Mouse (Mus musculus): ENCODE results near the gene Rbfox2.

Gene Rbfox2

DNA sequence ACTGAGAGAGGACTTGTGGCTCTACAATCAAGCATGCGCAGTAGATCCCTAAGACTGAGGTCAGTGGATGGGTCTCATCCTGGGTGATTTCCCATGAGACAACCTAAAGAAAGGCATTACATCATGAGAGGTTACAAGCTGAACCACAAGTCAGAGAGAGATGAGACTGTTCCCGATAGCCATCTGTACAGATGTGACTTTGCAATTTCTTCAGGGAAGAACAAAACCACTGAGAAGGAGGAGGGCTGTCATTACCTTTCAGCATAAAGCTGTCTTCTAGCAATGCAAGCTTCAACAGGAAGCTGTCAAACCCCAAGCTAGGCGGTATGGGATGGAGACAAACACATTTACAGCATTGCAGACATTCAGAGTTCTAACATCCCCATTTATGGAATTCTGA, 157.3 kb downstream of the Rbfox2 start:
- no peak for DNase-seq (ENCODE audit: low spot score in 2 of 2)

DNA sequence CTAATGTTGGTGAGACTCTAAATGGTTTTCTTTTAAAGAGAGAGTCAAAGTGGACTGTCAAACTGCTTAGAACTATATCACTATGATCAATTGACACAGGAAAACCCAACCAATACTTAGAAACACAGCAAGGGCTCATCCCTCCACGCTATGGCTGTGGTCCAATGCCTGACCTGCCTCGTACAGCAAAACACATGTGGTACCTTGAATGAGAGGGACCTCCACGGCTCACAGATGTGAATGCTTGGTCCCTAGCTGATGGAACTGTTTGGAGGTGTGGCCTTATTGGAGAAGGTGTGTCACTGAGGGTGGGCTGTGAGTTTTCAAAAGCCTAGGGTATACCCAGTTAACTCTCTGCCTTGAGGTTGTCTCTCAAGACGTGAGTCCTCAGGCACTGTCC, 159.9 kb downstream of the Rbfox2 start:
- no peak for DNase-seq (ENCODE audit: low spot score in 2 of 2)

DNA sequence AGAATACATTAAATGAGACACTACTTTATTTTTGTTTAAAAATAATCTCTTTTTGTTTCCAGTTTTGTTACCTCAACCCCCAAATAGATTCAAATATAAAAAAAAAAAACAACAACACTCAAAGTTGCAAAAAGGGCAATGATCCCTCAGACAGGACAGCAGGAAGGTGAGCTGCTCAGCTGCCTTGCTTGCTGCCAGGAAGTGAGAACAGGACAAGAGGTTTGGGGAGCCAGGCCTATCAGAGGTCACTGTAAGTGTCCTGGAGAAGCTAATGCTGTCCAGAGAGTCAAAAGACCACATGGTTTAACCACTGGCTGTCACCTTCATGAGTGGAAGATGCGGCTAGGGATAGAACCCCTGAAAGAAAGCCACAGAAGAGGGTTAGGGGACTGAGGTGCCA, 161.8 kb downstream of the Rbfox2 start:
- DNase-seq (ENCODE audit: low spot score in 2 of 2): no peak

DNA sequence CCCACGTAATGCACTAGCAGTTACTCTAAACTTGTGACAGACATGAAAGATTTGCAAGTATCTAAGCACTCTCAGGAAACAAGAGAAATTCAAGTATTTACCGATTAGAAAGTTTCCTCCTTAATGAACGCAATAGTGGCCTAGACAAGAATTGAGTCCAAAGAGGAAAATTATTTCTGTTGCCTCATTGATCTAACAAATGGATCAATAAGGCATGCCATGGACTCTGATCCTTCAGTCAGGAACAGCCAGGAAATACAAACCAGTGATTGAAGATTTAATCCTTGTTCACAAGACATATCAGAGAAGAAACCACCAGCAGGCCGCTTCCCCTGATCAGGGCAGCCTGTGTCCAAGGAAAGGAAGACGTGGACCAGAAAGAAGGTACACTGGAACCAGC, 164.0 kb downstream of the Rbfox2 start:
- no peak for DNase-seq (ENCODE audit: low spot score in 2 of 2)

DNA sequence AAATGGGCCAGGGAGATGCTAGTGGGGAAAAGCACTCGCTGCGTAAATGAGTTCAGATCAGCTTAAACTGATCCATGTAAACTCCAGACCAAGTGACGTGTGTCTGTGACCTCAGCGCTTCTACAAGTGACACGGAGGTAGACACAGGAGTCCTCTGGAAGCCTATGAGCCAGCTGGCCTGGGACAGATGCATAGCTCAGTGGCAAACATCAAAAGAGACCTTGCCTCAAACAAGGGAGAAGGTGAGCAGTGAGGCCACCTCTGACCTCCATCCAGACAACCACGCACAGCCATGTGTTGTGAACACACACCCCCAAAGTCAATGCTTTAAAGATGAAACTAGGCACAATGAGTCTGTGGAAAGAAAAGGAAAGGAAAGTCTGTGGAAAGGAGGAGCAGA, 164.5 kb downstream of the Rbfox2 start:
- DNase-seq (ENCODE audit: low spot score in 2 of 2): no peak

DNA sequence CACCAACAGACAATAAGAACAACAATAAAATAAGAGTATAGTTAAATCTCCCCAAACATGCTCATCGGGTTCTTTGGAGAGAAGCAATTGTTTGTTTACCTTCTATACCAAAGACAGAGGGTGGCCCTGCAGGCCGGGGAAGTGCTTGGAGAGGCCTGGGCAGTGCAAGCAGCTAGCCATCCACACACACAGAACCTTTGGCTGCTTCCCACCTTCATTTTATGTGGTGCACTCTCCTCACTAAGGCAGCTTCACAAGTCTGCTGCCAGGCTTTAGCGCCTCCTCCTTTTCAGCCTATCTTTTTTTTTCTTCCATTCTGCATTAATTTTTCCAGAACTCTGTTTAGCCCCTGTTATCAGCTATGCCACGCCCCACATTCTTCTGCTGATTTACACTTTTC, 165.1 kb downstream of the Rbfox2 start:
- no peak for DNase-seq (ENCODE audit: low spot score in 2 of 2)

DNA sequence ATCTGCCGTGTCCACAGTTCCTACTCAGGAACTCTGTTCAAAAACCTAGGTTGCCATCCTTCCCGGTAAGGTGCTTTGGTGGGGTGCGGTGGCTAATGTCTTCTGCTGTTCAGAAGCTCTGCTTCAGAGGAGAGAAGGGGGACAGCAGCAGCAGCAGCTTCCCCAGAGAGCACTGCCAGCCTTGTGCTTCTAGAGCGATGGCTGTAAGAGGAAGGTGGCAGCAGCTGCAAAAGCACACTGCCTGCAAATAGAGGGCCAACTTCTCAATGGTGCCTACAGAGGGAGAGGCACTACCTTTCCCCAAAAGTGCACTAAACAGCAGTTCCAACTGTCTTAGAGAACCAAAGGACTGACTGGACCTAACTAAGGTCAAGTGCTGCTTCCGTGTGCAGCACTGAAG, 168.5 kb downstream of the Rbfox2 start:
- DNase-seq (ENCODE audit: low spot score in 2 of 2): no peak

DNA sequence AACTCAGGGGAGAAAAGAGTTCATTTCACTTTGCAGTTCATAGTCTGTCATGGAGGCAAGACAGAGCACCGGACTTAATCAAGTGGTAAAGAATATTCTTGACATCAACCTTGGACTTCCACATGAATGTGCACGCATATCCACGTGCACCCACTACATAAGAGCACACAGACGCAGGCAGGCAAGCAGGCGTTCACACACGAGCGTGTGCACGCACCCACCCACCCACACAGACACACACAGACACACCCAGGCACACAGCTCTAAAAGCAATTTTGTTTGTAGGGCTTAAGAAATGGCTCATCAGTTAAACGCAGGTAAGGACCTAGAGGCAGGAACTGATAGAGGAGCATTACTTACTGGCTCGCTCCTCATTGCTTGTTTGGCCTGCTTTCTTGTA, 172.3 kb downstream of the Rbfox2 start:
- DNase-seq (ENCODE audit: low spot score in 2 of 2): no peak

DNA sequence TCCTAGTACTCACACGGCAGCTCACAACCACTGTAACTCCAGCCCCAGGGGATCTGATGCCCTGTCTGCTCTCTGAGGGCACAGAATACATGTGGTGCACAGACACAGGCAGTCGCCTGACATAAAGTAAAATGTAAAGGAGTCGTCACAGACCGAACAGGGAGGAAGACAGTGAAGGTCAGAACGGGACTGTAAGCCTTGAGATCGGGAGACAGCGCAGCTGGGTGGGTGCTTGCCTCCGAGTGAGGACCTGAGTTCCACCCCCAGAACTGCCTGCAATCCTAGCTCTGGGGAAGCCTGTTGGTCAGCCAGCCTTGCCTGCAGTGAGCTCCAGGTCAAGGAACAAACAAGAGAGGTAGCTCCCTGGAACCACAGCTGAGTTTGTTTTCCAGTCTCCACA, 177.7 kb downstream of the Rbfox2 start:
- no peak for DNase-seq (ENCODE audit: low spot score in 2 of 2)

DNA sequence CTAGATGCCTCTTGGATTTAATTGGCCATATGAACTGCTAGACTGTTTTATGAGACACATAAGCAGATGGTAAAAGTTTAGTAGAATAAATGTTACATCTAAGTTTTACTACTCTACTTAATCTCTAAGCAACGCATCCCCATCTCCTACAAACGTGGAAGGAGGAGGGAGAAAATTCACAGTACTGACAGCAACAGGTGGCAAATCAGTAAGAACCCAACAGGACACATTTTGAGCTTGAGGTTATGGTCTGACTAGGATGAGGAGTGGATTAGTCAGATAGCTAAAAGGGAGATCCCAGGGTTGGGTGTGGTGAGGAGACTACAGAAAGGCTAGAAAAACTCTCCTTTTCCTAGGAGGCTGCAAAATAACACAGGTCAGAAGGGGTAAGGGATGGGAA, 179.1 kb downstream of the Rbfox2 start:
- no peak for DNase-seq (ENCODE audit: low spot score in 2 of 2)

DNA sequence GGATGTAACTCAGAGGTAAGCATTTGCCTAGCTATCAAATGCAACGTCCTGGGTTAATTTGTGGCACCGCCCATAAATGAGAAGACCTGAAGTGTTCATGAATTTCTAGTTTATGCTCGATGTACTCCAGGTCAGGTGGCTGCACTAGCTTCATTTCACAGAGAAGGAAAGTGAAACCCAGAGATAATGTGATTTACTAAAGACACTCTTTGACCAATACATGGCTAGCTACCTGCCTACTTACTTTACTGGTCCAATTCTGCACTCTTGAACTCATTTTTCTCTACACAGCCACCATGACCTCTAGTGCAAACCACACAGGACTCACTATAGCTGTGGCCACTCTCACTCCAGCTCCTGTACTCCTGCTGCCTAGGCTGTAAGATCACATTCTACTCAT, 180.1 kb downstream of the Rbfox2 start:
- no peak for DNase-seq (ENCODE audit: low spot score in 2 of 2)

DNA sequence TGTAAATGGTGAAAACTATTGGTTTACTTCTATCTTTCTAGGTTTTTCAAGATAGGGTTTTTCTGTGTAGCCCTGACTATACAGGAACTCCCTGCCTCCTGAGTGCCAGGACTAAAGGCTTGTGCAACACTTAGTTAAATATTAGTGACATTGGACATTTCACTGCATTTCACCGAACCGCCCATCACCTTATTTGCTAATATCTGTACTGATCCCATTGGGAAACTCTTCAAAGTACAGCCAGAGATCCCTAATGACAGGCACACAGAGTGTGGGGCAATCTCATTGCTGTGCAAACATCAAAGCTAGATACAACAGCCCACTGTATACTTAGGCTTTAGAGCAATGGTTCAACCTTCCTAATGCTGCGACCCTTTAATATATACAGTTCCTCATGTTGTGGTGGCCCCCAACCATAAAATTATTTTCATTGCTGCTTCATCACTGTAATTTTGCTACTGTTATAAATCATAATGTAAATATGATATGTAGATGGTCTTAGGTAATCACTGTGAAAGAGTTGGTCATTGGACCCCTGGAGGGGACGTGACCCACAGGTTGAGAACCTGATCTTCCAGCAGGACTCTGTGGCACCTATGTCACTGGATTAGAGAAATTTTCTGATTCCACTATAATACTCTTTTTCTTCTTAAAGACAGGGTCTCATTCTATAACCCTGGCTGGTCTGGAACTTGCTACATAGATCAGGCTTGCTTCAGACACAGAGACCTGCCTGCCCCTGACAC, 182.3 kb downstream of the Rbfox2 start:
- DNase-seq (ENCODE audit: low spot score in 2 of 2): no peak

DNA sequence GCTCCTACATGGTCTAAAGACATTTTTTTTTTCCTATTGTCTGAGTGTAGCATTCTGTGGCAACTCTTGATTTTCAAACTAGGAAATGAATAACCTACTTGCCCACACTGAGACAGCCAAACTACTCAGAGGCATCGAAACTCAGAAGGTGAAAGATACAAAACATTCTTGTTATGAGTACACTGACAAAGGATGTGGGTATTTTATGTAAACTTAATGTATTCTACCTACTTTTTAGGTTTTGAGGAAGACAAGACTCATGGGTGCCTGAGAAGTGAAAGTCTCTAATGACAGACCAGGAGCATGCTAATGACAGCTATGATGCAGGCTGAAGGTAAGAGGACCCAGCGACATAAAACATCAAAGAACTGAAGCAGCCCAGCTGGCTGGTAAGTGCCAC, 184.0 kb downstream of the Rbfox2 start:
- DNase-seq (ENCODE audit: low spot score in 2 of 2): no peak

DNA sequence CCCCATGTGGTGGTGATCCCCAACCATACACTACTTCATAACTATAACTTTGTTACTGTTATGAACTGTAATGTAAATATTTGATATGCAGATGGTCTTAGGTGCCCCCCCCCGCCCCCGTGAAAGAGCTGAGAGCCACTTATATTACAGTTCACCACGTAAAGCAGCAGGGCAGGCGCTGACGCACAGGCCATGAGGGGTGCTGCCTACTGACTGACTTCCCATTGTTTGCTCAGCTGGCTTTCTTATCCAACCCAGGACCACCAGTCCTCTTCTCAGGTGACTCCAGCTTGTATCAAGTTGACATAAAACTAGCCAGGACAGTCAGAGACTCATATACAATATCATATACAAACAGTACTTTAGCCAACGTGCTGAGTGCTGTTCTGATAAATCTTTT, 184.6 kb downstream of the Rbfox2 start:
- no peak for DNase-seq (ENCODE audit: low spot score in 2 of 2)

DNA sequence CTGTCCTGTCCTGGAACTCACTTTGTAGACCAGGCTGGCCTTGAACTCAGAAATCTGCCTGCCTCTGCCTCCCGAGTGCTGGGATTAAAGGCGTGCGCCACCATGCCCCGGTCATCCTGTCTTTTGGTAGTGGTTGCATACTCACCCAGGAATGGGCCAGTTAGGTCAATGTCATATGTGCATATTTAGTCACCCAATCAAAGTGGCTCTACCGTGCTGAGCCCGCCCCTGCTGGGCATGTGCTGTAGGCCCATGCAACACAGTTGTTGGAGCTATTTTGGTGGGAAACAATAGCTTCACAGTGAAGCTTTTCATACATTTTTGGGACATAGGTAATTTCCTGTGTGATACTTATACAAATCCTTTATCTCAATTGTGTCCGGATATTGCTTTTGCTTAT, 187.1 kb downstream of the Rbfox2 start:
- no peak for DNase-seq (ENCODE audit: low spot score in 2 of 2)

DNA sequence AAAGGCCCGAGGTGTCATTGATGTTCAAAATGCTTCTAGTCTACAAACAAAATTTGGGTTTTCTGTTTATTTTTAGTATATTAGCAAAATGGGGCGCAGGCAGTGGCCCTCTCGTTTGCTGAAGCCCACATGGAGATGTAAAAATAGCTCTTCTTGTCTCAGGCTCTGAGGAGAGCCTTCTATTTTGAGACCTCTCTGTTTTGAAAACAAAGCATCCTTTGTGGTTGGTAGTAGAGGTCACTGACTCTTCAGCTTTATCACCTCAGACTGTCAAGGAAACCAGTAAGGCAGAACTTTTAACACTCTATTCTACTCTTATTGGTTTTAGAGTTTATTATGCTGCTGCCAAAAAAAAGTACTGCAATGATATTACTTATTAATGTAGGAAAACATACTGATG, 189.6 kb downstream of the Rbfox2 start:
- DNase-seq (ENCODE audit: low spot score in 2 of 2): no peak

DNA sequence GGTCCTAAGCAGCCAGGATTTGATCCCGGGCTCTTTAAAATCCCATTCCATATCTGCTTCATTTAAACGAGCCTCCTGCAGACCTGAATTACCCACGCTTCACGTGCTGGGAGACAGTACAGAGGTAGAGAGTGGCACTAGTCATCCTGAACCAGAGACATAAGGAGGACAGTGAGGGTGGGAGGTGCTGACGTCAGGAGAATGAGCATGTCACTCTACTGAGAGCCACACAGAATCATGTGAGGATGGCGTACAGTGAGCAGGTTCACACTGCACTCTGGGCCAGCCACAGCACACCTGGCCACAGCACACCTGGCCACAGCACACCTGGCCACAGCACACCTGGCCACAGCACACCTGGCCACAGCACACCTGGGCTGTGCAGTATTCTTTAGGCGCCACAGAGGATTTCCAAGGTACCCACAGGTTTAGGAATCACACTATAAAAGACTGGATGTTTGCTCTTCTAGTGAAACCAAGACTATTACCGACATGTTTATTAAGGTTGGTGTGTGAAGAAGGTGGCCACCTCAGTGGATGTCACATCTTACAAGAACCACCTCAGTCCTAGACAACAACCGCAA, 190.6 kb downstream of the Rbfox2 start:
- no peak for DNase-seq (ENCODE audit: low spot score in 2 of 2)

DNA sequence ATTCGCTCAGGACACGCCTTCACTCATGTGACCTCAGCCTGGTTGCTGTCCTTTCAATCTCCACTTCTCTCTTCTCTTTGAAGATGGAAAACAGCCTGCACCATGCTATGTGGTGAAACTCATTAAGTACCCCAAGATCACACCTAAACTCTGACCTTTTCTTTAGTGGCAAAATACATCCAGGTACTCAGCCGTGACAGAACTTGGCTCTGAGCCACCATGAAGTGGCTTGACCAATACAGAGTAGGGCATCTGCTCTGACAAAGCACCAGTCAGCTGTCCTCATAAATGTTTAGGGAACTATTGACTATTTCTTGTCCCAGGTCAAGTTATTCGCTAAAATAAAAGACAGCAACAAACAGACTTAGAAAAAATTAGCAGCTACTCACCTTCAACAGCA, 191.3 kb downstream of the Rbfox2 start:
- no peak for DNase-seq (ENCODE audit: low spot score in 2 of 2)

DNA sequence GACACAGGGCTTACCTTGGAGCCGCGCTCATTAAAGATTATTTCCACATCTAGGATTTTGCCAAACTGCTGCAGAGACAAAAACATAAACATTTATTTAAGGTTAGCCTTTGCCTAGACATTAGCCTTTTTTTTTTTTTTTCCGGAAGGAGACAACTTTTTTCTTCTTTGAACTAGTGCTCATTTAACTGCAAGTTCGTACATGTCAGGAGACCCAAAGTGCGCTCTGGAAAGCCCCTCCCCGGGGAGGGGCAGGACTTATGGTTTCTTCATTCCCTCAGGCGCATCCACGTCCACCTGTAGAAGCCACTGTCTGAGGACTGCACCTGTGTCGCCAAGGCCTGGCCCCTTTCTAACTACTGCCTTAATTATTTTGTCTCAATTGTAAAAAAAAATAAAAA, 193.2 kb downstream of the Rbfox2 start:
- DNase-seq (ENCODE audit: low spot score in 2 of 2): no peak

DNA sequence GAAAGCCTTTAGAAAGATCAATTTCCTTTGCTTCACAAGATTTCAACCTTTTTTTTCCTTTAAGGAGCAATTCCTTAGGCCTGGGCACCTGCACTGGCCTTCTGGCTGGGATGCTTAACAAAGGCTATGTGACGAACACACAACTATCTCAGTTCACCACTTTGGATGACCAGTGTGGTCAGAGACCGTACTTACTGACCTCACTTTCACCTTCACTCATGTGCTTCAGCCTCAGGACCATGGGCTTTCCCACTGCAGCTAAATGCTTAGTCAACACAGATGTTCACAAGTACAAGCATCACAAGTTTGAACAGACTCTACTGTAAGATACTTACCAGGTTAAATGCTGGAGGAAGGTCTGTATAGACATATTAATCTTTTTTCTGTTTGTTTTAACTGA, 194.4 kb downstream of the Rbfox2 start:
- DNase-seq (ENCODE audit: low spot score in 2 of 2): no peak

DNA sequence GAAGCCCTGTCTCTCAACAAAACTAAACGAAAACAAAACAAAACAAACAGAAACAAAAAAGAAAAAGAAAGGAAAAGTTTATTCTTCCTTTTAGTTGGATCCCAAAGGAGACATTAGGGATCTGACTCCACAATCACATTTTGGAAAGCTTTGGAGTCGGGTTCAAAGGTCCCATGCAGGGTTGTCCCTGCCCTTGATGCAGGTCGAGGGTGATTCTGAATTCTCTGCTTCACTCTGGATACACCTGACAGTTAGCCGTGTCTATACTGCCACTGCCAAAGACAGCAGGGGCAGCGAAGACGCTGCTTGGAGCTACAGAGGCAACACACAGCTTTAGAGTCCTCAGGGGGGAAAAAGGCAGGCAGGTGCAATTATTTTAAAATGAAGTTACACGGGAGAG, 194.9 kb downstream of the Rbfox2 start:
- no peak for DNase-seq (ENCODE audit: low spot score in 2 of 2)

DNA sequence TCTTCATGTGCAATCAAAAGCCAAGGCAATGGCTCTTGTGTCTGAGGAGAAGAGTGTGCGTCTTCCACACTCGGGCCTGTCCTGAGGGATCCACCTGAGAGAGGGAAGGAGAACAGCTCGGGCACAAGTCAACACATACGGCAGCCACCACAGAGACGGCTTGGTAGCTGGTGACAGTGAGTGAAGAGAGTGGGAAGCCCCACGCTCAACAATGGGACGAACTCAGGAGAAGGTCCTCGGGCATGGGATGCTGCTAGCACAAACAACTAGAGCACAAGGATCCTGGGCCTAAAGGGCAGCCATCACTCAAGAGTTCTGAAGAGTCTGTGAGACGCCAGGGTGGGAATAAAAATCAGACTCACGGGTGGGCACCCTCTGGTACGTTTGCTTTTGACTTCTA, 196.4 kb downstream of the Rbfox2 start:
- no peak for DNase-seq (ENCODE audit: low spot score in 2 of 2)

DNA sequence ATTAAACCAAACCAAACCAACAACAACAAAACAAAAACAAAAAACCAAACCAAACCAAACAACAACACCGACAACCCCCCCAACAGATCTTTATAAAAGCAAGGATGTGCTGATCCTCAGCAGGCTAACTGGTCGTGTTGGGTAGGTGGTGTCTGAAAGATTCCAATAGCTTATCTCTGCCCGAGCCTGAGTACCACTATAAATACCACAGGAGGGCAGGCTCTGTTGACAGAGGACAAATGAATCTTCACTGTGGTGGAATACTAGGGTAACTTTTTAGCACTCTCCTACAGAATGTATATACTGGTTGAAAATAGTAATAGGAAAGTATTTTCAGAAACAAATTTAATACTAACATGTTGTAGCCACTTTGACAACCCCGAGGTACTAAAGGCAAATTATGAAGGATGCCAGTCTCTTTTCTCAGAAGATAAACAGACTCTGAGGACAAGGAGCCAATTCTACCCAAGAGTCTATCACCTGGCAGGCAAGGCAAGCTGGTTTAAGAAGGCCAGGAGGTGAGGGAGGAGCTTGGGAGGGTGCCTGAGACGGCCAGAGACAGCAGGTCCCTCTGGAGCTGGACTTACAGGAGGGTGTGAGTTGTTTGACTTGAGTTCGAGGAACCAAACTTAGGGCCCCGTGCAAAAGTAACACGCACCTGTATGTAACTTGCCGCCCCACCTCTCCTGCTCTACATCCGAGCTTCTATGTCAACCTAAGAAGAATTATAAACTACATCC, 199.5 kb downstream of the Rbfox2 start:
- no peak for DNase-seq (ENCODE audit: low spot score in 2 of 2)
